Mouse (Mus musculus): ENCODE results near the gene Rexo1. TPM values are rescaled to one million over a fixed set of nuclear protein-coding genes. Genes with fewer than 3 reads are reported as not detected.
A peak's percentile ranks its signal among the peaks of the same experiment; 100 is the strongest.
"Not testable (repeated sequence)": the region's sequence is repeated elsewhere in the genome, so short reads cannot be mapped to it uniquely, and the experiment has no call there.

Rexo1 gene
- total and polyA plus RNA-seq, 2 experiments from 2014 or later: 27.6 to 51.0 TPM

DNA sequence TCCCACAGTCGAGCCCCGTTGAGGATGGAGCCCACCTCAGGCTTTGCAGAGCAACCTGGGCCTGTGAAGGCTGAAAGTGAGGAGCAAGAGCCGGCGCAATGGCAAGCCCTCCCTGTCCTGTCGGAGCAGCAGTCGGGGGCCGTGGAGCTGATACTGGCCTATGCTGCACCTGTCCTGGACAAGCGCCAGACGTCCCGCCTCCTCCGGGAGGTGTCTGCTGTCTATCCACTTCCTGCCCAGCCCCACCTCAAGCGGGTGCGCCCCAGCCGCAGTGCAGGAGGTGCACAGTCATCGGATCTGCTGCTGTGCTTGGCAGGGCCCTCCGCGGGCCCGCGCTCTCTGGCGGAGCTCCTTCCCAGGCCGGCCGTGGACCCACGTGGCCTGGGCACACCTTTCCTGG lies 44.9 kb upstream of the Rexo1 start:
- H3K4me1 ChIP-seq (ENCODE audit: insufficient read depth, low read length): peaks cover 14% of the 10 kb centered on the region
- no peak overlapping the region for H3K4me3 ChIP-seq (ENCODE audit: low read length)
- no peak overlapping the region for H3K27ac ChIP-seq
- no peak for DNase-seq (ENCODE audit: low spot score)
- no peak for ATAC-seq
- no peaks in the 10 kb centered on the region for H3K9me3 ChIP-seq (ENCODE audit: low read length)
- no peak overlapping the region for H3K4me2 ChIP-seq (ENCODE audit: low read depth, low read length)
- H3K27me3 ChIP-seq (ENCODE audit: insufficient read depth, low read length): no peaks in the 10 kb centered on the region
- H3K9ac ChIP-seq (replicated peaks; ENCODE audit: low read length): no peak overlapping the region
- WGBS: 91% methylated on average over 22 of the region's 23 CpGs
- no peak for TF ChIP-seq CTCF (IDR thresholded peaks at IDR 0.05; ENCODE audit: low read depth)
- peaks cover 30% of the 10 kb centered on the region for H3K36me3 ChIP-seq (ENCODE audit: insufficient read depth, low read length)

DNA sequence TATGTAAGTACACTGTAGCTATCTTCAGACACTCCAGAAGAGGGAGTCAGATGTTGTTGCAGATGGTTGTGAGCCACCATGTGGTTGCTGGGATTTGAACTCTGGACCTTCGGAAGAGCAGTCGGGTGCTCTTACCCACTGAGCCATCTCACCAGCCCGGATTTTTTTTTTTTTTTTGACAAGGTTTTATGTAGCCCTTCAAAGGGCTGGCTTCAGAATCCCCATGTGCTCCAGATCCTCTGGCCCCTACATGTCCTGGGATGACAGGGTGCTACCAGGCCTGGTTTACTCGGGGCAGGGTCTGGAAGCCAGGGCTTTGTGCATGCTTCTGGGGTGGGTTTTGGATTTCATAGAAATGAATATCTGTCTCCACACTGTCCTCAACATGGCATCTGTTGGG lies 44.4 kb upstream of the Rexo1 start, which contains the start of gene Gm49322:
TSS of gene Gm49322 (plus strand) at position 301 of the 400 bp plus-strand sequence.
- not testable (repeated sequence) for H3K9ac ChIP-seq (replicated peaks; ENCODE audit: low read length); H3K27me3 ChIP-seq (ENCODE audit: insufficient read depth, low read length); H3K4me2 ChIP-seq (ENCODE audit: low read depth, low read length); H3K27ac ChIP-seq; DNase-seq (ENCODE audit: low spot score); H3K9me3 ChIP-seq (ENCODE audit: low read length); ATAC-seq; H3K4me3 ChIP-seq (ENCODE audit: low read length)
- Histone ChIP-seq H3K4me1 (ENCODE audit: insufficient read depth, low read length) (peaks cover 14% of the 10 kb centered on the region), H3K36me3 (ENCODE audit: insufficient read depth, low read length) (peaks cover 30% of the 10 kb centered on the region)
- 72% methylated on average over 2 of the region's 4 CpGs for WGBS

DNA sequence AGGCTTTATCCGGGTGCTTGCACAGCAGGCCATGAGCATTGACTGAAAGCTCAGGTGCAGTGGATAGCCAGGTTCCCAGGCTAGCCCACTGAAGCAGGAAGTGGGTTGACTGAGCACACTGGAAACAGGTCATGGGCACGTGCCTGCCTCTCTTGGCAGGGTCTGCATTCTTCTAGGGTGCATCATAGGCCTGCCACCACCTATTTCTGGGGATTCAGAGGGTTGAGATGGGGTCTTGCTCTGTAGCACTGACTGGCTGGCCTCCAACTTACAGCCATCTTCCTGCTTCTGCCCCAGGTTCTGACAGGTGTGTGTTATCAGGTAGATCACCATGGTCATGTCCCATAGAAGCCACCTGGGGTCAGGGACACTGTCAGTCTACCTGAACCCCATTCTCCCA lies 43.6 kb upstream of the Rexo1 start:
- no peak for DNase-seq (ENCODE audit: low spot score)
- 86% methylated on average over 2 of the region's 2 CpGs for WGBS
- no peak overlapping the region for H3K4me2 ChIP-seq (ENCODE audit: low read depth, low read length)
- H3K4me3 ChIP-seq (ENCODE audit: low read length): no peak overlapping the region
- H3K9me3 ChIP-seq (ENCODE audit: low read length): no peaks in the 10 kb centered on the region
- H3K27ac ChIP-seq: no peak overlapping the region
- H3K9ac ChIP-seq (replicated peaks; ENCODE audit: low read length): no peak overlapping the region
- no peaks in the 10 kb centered on the region for H3K27me3 ChIP-seq (ENCODE audit: insufficient read depth, low read length)
- peaks cover 14% of the 10 kb centered on the region for H3K4me1 ChIP-seq (ENCODE audit: insufficient read depth, low read length)
- ATAC-seq: no peak
- TF ChIP-seq CTCF (IDR thresholded peaks at IDR 0.05; ENCODE audit: low read depth): no peak
- H3K36me3 ChIP-seq (ENCODE audit: insufficient read depth, low read length): peaks cover 30% of the 10 kb centered on the region

GRCm38 (mm10) chr10:80604001-80604509 lies 42.7 kb upstream of the Rexo1 start:
- 0 out of 2 replicates have a peak overlapping the region, but pooled peaks have one; percentile 65 for H3K9ac ChIP-seq (replicated peaks; ENCODE audit: low read length)
- TF ChIP-seq CTCF (IDR thresholded peaks at IDR 0.05; ENCODE audit: low read depth): no peak

GRCm38 (mm10) chr10:80603364-80603763 lies 42.0 kb upstream of the Rexo1 start:
- Histone ChIP-seq H3K36me3 (ENCODE audit: insufficient read depth, low read length) (peaks cover 21% of the 10 kb centered on the region), H3K4me1 (ENCODE audit: insufficient read depth, low read length) (peaks cover 14% of the 10 kb centered on the region)
- no peak for ATAC-seq

More at GRCm38 (mm10) chr10:80604001-80604509, 42.7 kb upstream of the Rexo1 start:
- Histone ChIP-seq H3K27me3 (ENCODE audit: insufficient read depth, low read length) (no peaks in the 10 kb centered on the region), H3K27ac (peak overlapping the region; percentile 91; the same call in 1 of the 2 replicates), H3K4me3 (ENCODE audit: low read length) (peak overlapping the region; percentile 75; the same call in 1 of the 2 replicates), H3K9me3 (ENCODE audit: low read length) (no peaks in the 10 kb centered on the region), H3K36me3 (ENCODE audit: insufficient read depth, low read length) (peaks cover 28% of the 10 kb centered on the region), H3K4me1 (ENCODE audit: insufficient read depth, low read length) (peaks cover 14% of the 10 kb centered on the region), H3K4me2 (ENCODE audit: low read depth, low read length) (peak overlapping the region; percentile 89)
- DNase-seq (ENCODE audit: low spot score): no peak
- ATAC-seq: no peak
- WGBS: 85% methylated on average over 7 of the region's 7 CpGs

GRCm38 (mm10) chr10:80602698-80603325 lies 41.5 kb upstream of the Rexo1 start, which contains the start of the genes Scamp4 and Adat3:
Scamp4 (plus strand) TSS chr10:80602872.
Adat3 (plus strand) TSS chr10:80602880.
- under 1% methylated on average over 53 of the region's 54 CpGs for WGBS
- H3K27me3 ChIP-seq (ENCODE audit: insufficient read depth, low read length): no peaks in the 10 kb centered on the region
- H3K4me1 ChIP-seq (ENCODE audit: insufficient read depth, low read length): peaks cover 14% of the 10 kb centered on the region
- DNase-seq (ENCODE audit: low spot score): peak; percentile 98
- peak; percentile 97 for ATAC-seq
- H3K9ac ChIP-seq (replicated peaks; ENCODE audit: low read length): peak within 1 kb of the TSS; percentile 65
- H3K4me2 ChIP-seq (ENCODE audit: low read depth, low read length): peak within 1 kb of the TSS; percentile 89
- H3K36me3 ChIP-seq (ENCODE audit: insufficient read depth, low read length): peaks cover 16% of the 10 kb centered on the region
- H3K4me3 ChIP-seq (ENCODE audit: low read length): peak within 1 kb of the TSS; percentile 75
- no peak for TF ChIP-seq CTCF (IDR thresholded peaks at IDR 0.05; ENCODE audit: low read depth)
- H3K27ac ChIP-seq: peak within 1 kb of the TSS; percentile 91
- no peaks in the 10 kb centered on the region for H3K9me3 ChIP-seq (ENCODE audit: low read length)

More at GRCm38 (mm10) chr10:80603364-80603763, 42.0 kb upstream of the Rexo1 start:
- Histone ChIP-seq H3K27me3 (ENCODE audit: insufficient read depth, low read length) (no peaks in the 10 kb centered on the region), H3K27ac (peak overlapping the region; percentile 91), H3K4me2 (ENCODE audit: low read depth, low read length) (peak overlapping the region; percentile 89), H3K9ac (replicated peaks; ENCODE audit: low read length) (peak overlapping the region; percentile 65), H3K9me3 (ENCODE audit: low read length) (no peaks in the 10 kb centered on the region), H3K4me3 (ENCODE audit: low read length) (peak overlapping the region; percentile 75)
- TF ChIP-seq CTCF (IDR thresholded peaks at IDR 0.05; ENCODE audit: low read depth): no peak
- 37% methylated on average over 7 of the region's 7 CpGs for WGBS
- DNase-seq (ENCODE audit: low spot score): no peak

DNA sequence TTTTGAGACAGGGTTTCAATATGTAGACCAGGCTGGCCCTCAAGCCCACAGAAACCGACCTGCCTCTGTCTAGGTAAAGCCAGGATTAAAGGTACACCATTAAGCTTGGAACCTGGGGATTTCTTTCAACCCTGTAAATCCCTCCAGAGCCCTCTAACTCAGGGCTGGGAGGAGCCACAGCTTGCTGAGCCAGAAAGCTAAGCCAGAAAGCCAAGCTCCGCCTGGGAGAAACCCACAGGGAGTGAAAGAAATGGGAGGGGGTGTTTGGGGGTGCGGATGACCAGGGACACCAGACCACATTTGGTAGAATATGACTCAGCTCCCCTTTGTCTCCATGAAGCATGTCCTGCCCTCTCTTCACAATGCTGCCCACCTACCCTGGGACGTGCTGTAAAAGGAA lies 35.0 kb upstream of the Rexo1 start:
- H3K4me2 ChIP-seq (ENCODE audit: low read depth, low read length): no peak overlapping the region
- H3K27ac ChIP-seq: no peak overlapping the region
- no peaks in the 10 kb centered on the region for H3K9me3 ChIP-seq (ENCODE audit: low read length)
- no peak for TF ChIP-seq CTCF (IDR thresholded peaks at IDR 0.05; ENCODE audit: low read depth)
- no peaks in the 10 kb centered on the region for H3K27me3 ChIP-seq (ENCODE audit: insufficient read depth, low read length)
- no peak for DNase-seq (ENCODE audit: low spot score)
- H3K9ac ChIP-seq (replicated peaks; ENCODE audit: low read length): no peak overlapping the region
- H3K4me3 ChIP-seq (ENCODE audit: low read length): no peak overlapping the region
- no peak for ATAC-seq
- no peaks in the 10 kb centered on the region for H3K36me3 ChIP-seq (ENCODE audit: insufficient read depth, low read length)
- 38% methylated on average over 4 of the region's 4 CpGs for WGBS
- no peaks in the 10 kb centered on the region for H3K4me1 ChIP-seq (ENCODE audit: insufficient read depth, low read length)
